Mouse (Mus musculus) left cerebral cortex, postnatal 4 days (tissue): ENCODE data around the gene Sowaha. TPM values are rescaled to one million over a fixed set of nuclear protein-coding genes. Genes with fewer than 3 reads are reported as not detected.

Experiments used
- DNase-seq: peaks from one replicate; pipeline ENCODE4 v3.0.0-alpha.2; 2022
- intact Hi-C: fragments of 180-260 bp; cut with DNase I; formaldehyde crosslinking; loops from one replicate; pipeline ENCODE4 v1.15.1; 2025
- total RNA-seq, 2 experiments: library from RNA; stranded (reverse); gene quantifications; 2 replicates each; pipeline ENCODE4 v1.2.3; 2021

The Sowaha gene
- total RNA-seq: 10 to 100 TPM; 12.2 to 18.1 TPM

DNA sequence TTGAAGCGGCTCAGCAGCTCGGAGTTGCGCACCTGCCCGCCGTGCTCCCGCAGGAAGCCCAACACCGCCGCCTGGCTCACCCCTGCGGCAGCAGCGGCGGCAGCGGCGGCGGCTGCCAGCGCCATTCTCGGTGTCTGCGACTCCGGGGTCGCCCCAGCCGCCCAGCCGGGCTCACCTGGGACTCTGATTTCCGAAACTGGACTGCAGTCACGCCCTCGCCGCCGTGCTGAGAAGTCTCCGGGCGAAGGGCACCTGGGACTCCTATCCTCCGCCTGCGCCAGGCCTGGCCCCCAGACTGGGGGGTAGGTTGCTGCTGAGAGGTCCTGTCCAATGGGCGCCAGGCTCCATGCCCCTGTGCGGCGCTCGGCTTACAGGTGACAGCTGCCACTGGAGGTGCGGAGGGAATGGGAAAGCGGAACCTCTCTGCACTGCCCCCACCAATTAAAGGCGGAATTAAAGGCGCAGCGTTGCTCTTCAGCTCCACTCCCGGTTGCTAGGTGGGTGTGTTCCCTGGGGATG lies at the start of gene Sowaha, which contains the start of gene Gm9945:
Sowaha (minus strand) TSS at position 492 of the 519 bp plus-strand sequence.
Gm9945 (plus strand) TSS at position 384 of the 519 bp plus-strand sequence.
- peak; percentile 23 for DNase-seq
- intact Hi-C loops: no loop called here

DNA sequence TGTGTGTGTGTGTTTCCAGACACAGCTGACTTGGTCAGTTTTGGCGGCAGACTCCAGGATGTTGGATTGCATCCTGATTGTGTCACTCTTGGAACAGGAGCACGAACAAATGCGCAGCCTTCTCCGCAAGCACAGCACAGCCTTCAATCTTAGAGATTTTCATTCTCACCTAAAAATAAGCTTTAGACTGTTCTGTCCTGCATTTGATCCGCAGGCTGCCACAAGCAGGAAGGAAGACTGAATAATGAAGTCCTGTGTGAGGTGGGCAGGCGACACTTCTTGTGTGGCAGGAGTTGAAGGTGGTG lies 49.1 kb upstream of the Sowaha start:
- intact Hi-C loops: no loop called here
- no peak for DNase-seq

DNA sequence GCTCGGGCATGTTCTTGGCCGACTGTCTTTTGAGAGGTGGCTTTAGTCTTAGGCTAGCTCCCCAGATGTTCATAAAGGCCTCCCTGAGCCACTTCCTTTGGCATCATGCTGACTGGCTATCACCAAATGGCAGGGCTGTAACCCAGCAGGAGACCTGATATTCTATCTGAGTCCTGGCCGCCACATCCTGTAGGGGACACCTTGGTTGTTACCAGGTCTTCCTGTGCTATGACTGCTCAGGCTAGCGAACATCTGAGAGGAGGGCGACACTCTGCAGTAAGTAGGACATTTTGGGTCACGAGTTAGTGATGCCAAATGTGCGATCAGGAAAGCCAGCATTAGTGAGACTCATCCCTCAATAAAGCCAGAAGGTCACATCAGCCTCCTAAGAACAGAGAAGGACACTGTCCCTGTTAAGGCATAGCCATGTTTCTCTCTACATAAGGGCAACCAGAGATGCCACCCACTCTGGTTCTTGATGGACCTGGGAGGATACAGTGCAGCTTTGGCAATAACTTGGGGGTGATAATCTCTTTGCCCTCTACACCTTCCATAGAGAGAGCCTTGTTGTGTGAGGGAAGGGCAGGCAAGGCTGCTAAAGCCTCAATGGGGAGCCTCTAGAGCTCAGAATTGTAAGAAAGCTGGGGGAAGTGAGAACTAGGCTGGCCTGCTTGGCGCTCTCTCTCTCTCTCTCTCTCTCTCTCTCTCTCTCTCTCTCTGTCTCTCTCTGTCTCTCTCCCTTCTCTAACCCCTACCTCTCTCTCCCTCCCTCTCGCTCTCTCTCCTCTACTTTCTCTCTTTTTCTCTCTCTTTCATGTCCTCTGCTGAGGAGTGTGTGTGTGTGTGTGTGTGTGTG lies 48.6 kb upstream of the Sowaha start:
- no peak for DNase-seq
- intact Hi-C loops: no loop called here

DNA sequence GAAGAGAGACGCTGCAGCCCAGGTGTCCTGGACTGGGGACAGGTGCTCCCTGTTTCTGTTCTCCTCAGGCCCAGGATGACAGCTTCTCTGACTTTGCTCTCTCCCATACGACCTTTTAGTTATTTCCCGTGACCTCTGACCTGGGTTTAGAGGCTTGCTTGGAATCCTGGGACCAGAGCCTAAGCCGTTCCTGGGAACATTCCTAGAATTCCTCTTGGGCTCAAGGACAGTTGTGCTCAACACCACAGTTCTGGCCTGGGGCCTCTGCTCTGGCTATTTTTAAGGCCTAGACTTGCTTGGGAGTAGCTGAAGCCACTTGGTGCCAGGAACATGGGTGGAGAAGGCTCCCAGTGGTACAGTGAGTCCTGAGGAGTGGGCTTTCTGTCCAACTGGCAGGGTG lies 45.4 kb upstream of the Sowaha start:
- DNase-seq: no peak
- intact Hi-C loops: no loop called here

DNA sequence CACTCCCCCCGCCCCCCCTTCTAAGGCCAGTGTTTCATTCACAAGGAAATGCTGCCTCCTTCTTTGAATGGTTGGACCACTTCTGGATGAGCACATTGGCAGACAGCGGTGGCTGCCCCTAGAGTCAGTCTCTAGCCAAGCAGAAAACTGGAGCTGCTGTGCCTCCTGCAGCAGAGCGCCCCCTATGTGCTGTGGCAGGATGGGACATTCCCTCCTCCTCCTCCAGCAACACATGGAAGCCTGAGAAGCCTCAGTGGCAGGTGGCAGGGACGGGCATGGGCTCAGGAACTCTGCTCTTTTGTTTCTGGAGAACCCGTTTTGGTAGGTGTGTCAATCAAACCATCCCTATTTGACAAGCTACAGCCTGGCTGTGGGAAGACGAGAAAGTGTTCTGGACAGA lies 44.8 kb upstream of the Sowaha start:
- no peak for DNase-seq
- intact Hi-C loops: no loop called here

DNA sequence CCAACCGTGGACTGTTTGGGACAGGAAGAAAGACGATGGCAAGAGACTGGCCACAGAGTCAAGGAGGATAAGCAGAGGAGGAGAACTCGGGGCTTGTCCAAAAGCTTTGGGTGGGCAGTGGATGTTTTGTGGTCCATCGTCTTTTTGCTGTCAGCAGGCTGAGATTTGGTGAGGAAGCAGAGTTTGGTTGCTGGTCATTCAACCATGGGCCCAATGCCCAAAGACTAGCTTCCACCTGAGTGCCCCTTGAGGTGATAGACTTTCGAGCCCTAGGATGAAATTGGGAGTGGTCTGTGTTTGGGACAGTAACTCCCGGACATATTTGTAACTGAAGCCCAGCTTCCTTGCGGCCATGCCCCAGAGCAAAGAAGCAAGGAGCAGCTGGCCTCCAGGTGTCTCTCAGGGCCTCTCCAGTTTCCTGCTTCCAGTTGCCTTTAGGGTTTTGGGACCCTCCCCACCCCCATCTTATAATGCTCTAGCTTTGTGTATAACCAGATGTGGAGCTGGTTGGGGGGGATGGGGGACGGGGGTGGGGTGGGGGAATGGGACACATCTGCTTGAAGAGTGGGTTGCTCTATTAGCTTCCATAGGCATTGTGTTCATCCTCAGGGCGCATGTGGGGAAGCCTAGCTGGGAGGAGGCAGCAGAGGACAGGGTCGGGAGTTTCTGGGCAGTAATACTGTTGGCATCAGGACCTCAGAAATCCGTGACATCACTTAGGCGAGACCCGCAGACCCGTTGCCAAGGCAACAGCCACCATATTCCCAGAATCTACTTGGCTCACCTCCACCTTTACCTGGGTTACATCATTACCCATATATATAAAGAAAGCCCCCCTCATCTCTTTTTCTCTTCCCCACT lies 43.7 kb upstream of the Sowaha start:
- intact Hi-C loops: no loop called here
- no peak for DNase-seq

DNA sequence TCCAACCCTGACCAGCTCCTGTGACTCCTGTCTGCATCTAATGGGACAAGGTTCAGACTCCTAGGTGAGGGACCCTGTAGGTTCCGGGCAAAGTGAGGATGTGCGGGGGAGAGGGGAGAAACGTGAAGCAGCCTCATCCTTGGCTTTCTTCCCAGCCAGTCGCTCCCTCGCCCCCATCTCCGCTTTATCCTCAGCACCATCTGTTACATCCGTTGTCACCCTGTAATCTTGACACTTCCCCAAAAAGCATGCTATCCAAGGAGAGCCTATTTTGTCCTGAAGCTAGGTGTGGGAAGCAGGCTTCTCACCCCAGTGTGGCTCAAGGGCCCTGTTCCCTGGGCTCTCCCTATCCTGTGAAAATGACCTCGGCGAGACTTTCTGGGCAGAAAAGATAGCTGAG lies 42.9 kb upstream of the Sowaha start:
- DNase-seq: peak; percentile 58
- intact Hi-C loops: no loop called here

DNA sequence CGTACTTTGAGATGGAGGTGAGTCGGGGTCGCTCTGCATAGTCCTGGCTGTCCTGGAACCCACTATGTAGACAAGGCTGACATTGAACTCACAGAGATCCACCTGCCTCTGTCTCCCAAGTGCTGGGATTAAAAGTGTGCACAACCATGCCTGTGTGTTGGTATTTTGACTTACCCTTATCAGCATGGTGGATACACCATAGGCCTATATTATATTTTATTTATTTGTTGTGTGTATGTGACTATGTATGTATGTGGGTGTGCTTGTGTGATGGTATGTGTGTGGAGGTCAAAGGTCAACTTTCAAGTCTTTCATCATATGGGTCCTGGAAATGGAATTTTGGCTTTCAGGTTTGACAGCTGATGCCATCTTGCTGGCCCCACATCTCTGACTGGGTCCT lies 42.3 kb upstream of the Sowaha start:
- intact Hi-C loops: no loop called here
- DNase-seq: no peak

DNA sequence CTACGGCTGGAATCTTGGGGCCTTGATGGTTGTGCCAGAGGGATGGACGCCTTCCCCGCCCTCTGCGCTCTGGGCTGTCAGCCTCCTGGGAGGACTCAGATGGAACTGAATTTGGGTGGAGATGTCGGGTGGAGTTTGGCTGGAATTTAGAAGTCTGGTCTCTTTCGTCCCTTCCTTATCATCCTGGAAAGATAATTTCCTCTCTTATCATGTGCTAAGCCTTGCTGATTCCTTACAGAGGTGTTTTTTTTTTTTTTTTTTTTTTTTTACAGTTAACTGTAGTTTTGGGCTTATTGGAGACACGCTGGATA lies 41.7 kb upstream of the Sowaha start:
- intact Hi-C loops: no loop called here
- DNase-seq: no peak

DNA sequence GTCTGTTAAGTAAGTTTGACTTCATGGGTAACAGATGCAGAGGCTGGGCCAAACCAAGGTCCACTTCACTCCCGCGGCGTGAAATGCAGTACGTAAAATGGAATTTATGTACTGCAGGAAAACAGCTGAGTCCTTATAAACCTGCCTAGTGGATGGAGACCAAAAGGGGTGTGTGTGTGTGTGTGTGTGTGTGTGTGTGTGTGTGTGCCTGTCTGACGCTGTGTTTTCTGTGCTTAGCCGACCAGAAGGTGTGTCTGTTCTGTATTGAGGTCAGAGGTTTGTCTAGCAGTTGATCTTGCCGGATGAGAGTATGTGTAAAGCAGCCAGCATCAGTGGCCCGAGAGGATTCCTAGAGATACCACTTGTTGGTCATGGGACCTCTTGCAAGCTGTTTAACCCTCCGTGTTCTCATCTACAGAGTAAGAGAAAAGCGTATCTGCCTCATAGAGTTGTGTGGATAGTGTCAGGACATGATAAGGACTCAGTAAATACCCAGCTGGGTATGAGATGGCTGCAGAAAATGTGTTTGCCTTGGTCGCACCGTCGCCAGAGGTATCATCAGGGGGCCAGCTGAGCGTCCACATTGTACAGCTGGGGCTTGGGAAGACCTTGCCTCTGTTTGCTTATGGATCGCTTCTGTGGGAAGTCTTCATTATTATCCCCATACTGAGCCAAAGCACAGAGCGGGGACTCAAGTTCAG lies 41.2 kb upstream of the Sowaha start:
- intact Hi-C loops: no loop called here
- no peak for DNase-seq

DNA sequence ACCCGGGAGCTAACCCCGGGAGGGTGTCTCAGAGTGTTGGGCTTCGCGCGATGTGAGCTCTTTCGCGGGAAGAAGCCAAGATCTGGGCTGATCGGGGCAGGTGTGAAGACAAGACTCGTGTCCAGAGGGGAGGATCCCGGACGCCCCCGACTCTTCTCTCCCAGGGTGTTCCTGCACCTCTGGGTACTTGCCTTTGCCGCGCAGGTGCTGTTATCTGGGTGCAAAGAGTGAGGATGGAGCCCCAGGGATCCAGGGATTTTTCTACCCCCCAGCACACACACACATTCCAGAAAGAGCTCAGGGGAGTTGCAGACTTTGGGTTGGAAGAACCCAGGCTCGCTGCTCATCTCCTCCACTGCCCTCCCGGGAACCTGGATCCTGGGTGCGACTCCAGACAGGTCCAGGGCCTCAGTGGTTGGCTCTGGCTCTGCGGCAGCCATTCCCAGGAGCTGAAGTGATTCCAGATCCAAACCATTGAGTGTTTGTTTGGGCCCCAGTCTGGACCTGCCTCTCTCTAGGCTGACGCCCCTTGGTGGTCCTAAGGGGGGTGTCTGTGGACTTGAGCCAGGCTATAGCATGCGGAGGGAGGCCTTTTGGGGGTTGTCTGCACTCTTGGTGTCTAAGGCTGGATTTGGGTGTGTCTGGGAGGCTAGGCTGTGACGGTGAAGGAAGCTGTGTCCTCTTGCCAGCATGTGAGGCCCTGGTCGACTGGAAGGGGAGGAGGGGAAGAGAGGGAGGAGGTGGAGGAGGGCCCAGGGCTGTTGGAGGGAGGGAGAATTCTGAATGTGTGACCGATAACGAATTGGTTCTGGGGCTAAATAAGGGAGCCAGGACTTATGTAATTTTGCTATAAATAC lies 40.3 kb upstream of the Sowaha start:
- intact Hi-C loops: no loop called here
- DNase-seq: peak; percentile 52

GRCm38 (mm10) chr11:53519207-53520121 lies 39.4 kb upstream of the Sowaha start, which contains the start of gene Sept8:
TSS of gene Sept8 (plus strand) at chr11:53519257.
- intact Hi-C loops: no loop called here
- DNase-seq: peak; percentile 50

DNA sequence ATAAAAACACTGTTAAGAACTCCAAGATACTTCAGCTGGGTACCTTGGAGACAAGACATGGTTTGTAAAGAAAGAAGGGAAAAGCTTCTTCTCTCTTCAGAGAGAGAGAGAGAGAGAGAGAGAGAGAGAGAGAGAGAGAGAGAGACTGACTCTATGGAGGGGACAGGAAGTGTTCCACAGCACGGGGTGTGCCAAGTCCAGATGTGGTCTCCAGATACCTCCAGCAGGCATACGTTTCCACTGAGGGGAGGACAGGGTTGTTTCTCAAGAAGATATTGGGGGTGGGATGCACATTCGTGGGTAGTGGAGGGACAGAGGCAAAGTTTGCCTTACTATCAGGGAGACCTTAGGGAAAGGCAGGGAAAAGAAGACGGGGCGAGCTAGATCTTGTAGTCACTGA lies 38.7 kb upstream of the Sowaha start:
- intact Hi-C loops: no loop called here
- DNase-seq: no peak

DNA sequence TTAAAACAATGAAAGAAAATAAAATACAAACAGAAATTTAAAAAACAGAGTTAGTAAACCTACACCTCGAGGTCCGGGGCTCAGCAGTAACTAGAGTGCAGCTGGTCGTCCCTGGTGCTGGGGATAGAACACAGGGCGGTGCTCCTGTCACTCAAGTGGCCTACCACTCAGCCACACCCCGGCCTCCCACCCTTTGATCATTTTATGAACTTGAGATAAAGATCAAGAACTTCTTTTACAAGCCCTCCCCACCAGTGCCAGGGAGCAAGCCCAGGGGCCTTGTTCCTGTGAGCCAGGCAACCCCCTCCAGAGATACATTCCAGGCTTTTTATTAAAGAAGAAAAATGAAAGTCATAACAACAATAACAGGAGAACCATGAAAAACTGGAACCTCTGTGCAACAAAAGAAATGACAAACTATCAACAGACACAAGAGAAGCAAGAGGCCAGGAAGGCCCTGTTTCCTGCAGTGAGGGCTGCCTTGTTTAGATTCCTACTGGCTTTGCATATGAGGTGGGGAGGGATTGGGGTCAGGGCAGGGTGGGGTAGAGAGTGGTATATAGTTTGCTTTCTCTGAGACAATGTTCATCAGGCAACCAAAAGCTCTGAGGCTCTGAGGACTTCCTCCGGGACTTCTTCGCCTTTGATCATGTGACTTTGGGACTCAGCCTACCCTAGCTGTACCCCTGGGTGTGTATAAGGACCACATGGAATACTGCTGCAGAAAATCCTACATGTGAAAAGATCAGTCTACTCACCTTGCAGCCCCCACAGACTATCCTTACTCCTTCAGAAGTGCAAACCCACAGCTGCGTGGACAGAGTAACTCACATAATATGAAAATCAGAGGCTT lies 36.9 kb upstream of the Sowaha start:
- no peak for DNase-seq
- intact Hi-C loops: no loop called here

GRCm38 (mm10) chr11:53510351-53510750 lies 30.3 kb upstream of the Sowaha start:
- no peak for DNase-seq
- intact Hi-C loops: no loop called here

DNA sequence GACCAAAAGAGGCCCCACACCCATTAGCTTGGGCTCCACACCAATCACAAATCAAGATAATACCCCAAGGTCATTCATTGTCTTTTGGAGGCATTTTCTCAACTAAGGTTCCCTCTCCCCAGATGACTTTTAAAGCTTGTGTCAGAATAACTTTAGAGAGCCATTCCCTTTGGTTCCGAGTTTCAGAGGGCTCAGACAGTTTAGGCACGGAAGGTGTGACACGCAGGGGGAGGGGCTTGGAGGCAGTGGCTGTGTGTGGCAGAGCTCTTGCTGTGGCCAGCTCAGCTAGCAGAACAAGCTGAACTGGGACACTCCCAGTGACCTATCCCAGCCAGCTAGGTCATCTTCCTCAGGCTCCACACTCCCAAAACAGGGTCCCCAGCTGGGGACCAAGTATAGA lies 28.5 kb upstream of the Sowaha start:
- no peak for DNase-seq
- intact Hi-C loops: no loop called here

GRCm38 (mm10) chr11:53508152-53508551 lies 28.1 kb upstream of the Sowaha start:
- DNase-seq: no peak
- intact Hi-C loops: no loop called here

- no peak for DNase-seq
- intact Hi-C loops: no loop called here
Measured at GRCm38 (mm10) chr11:53507098-53507805, 27.2 kb upstream of the Sowaha start.
